8 mouse cellular contexts compared by ENCODE assay signal in genomic region chr2:140170803-140171553, GRCm38 (mm10). TPM values are rescaled to one million over a fixed set of nuclear protein-coding genes. Genes with fewer than 3 reads are reported as not detected.
DNase-seq lines count a peak whose midpoint lies in the region; ATAC-seq lines count a peak whose summit lies in the region.

No protein-coding gene starts in this region.

- ATAC-seq in erythroblast, adult 5-6 weeks (replicated peaks; ENCODE audit: low FRiP score, poor library complexity, severe bottlenecking) = peak; percentile 69

- peak; percentile 3 for DNase-seq in kidney, adult 11 months
- no peak for DNase-seq in kidney, adult 18-20 months
- peak; percentile 17 for DNase-seq in MN1 (ENCODE audit: low spot score)
- DNase-seq in large intestine, adult 2 months (ENCODE audit: low read depth, low spot score) = peak; percentile 16
- peak; percentile 18 for DNase-seq in naive thymus-derived CD4-positive, alpha-beta T cell, adult 2 months (ENCODE audit: low read depth)
- DNase-seq in layer of hippocampus, adult 18-20 months (ENCODE audit: low spot score in 2 of 2) = no peak
- DNase-seq in frontal cortex, postnatal 10 days (ENCODE audit: low spot score in 2 of 2) = no peak

- 4% methylated on average over 28 of the region's 28 CpGs for WGBS in large intestine, adult 2 months

RNA-seq across cellular contexts. Expression of gene Ndufaf5, which starts 0.5 kb away (rescaled TPM):
- 0.58 TPM in 1 of 2 replicates, not detected in the other for total RNA-seq in erythroblast, adult 5-6 weeks (2015; ENCODE audit: low replicate concordance)
- total RNA-seq in erythroblast, adult 5-6 weeks (2017; ENCODE audit: low replicate concordance) = 2.4 TPM in 2 replicates
- polyA plus RNA-seq in large intestine, adult 2 months (2012; rRNA removed) = 5.0 and 5.4 TPM in 2 replicates
- 10 to 100 TPM; 46.5 to 48.4 TPM for total RNA-seq in layer of hippocampus, adult 18-20 months (2021)

RNA-seq across cellular contexts. Expression of gene Esf1, which starts 0.6 kb away (rescaled TPM):
- 11.1 and 14.6 TPM in 2 replicates for total RNA-seq in erythroblast, adult 5-6 weeks (2015; ENCODE audit: low replicate concordance)
- total RNA-seq in erythroblast, adult 5-6 weeks (2017; ENCODE audit: low replicate concordance) = 7.4 and 10.5 TPM in 2 replicates
- polyA plus RNA-seq in large intestine, adult 2 months (2012; rRNA removed) = 0.68 and 0.80 TPM in 2 replicates
- total RNA-seq in layer of hippocampus, adult 18-20 months (2021) = 10 to 100 TPM; 18.4 to 21.0 TPM

RNA-seq across cellular contexts. Expression of gene Gm17374, which starts 19.1 kb away (rescaled TPM):
- total RNA-seq in erythroblast, adult 5-6 weeks (2015; ENCODE audit: low replicate concordance) = not detected in 2 replicates
- total RNA-seq in erythroblast, adult 5-6 weeks (2017; ENCODE audit: low replicate concordance) = not detected in 2 replicates
- not detected in 2 replicates for polyA plus RNA-seq in large intestine, adult 2 months (2012; rRNA removed)
- total RNA-seq in layer of hippocampus, adult 18-20 months (2021) = not detected

Comparison
In these comparisons a context has a peak if more than half of its experiments do, and no peak if none do; other contexts are left out.
1. DNase-seq: peak in kidney, adult 11 months (single experiment), MN1 (single experiment), large intestine, adult 2 months (single experiment) and naive thymus-derived CD4-positive, alpha-beta T cell, adult 2 months (single experiment); none in kidney, adult 18-20 months (single experiment), layer of hippocampus, adult 18-20 months (0 of 2) and frontal cortex, postnatal 10 days (0 of 2).
2. RNA of gene Ndufaf5, which starts 0.5 kb away (total RNA-seq): 46.5 to 48.4 TPM in layer of hippocampus, adult 18-20 months; 0.58 to 2.4 TPM in erythroblast, adult 5-6 weeks; every median in the first group is over 10 times any median in the second.